Comparison of ENCODE assay signal across 8 mouse cellular contexts in genomic region chr8:124520249-124521080, GRCm38 (mm10). TPM values are rescaled to one million over a fixed set of nuclear protein-coding genes. Genes with fewer than 3 reads are reported as not detected.
DNase-seq lines count a peak whose midpoint lies in the region; ATAC-seq and TF ChIP-seq lines count a peak whose summit lies in the region.

Gene Cog2 (plus strand): TSS chr8:124520767.

- peak within 1 kb of the TSS; percentile 76 for H3K4me3 ChIP-seq in embryonic facial prominence, embryonic 14.5 days (ENCODE audit: low read depth, low read length)
- H3K4me3 ChIP-seq in heart, adult 2 months = peak within 1 kb of the TSS; percentile 81
- peak within 1 kb of the TSS; percentile 93 for H3K4me3 ChIP-seq in limb, embryonic 13.5 days
- H3K4me3 ChIP-seq in midbrain, embryonic 16.5 days (ENCODE audit: low read depth, low read length) = peak within 1 kb of the TSS; percentile 79

- intact Hi-C loops in heart, adult 2 months (cut with DNase I) = no loop called here

- H3K27me3 ChIP-seq in embryonic facial prominence, embryonic 14.5 days (replicated peaks; ENCODE audit: control insufficient read depth, insufficient read depth, low read length) = no peaks in the 10 kb centered on the region
- H3K27me3 ChIP-seq in heart, adult 2 months (ENCODE audit: control insufficient read depth, insufficient read depth, low read length) = 0 out of 2 replicates have a peak, but pooled peaks cover 1% of the 10 kb centered on the region
- no peaks in the 10 kb centered on the region for H3K27me3 ChIP-seq in limb, embryonic 13.5 days
- peaks cover 6% of the 10 kb centered on the region for H3K27me3 ChIP-seq in midbrain, embryonic 16.5 days (ENCODE audit: control insufficient read depth, insufficient read depth, low read depth, low read length)

- H3K79me2 ChIP-seq in heart, adult 2 months (replicated peaks; ENCODE audit: control insufficient read depth, insufficient read depth, low read length) = peaks cover 7% of the 10 kb centered on the region

- peak; percentile 44; the same call in 1 of the 2 replicates for TF ChIP-seq EP300 in heart, adult 2 months (IDR thresholded peaks at IDR 0.05; ENCODE audit: insufficient read depth, low read depth, low read length)

- peaks cover 11% of the 10 kb centered on the region; the same call in 1 of the 2 replicates for H3K36me3 ChIP-seq in embryonic facial prominence, embryonic 14.5 days (ENCODE audit: control insufficient read depth, insufficient read depth, low read length)
- no peaks in the 10 kb centered on the region for H3K36me3 ChIP-seq in heart, adult 2 months (ENCODE audit: control insufficient read depth, insufficient read depth, low read length)
- H3K36me3 ChIP-seq in limb, embryonic 13.5 days = peaks cover 16% of the 10 kb centered on the region
- no peaks in the 10 kb centered on the region for H3K36me3 ChIP-seq in midbrain, embryonic 16.5 days (ENCODE audit: control insufficient read depth, insufficient read depth, low read length)

- peak within 1 kb of the TSS; percentile 86 for H3K9ac ChIP-seq in embryonic facial prominence, embryonic 14.5 days (ENCODE audit: low read depth, low read length)
- H3K9ac ChIP-seq in heart, adult 2 months (ENCODE audit: low read depth, low read length) = peak within 1 kb of the TSS; percentile 98
- peak within 1 kb of the TSS; percentile 88 for H3K9ac ChIP-seq in limb, embryonic 13.5 days
- peak within 1 kb of the TSS; percentile 70 for H3K9ac ChIP-seq in midbrain, embryonic 16.5 days (ENCODE audit: low read depth, low read length)

- peaks cover 12% of the 10 kb centered on the region for H3K4me1 ChIP-seq in embryonic facial prominence, embryonic 14.5 days (ENCODE audit: control insufficient read depth, insufficient read depth, low read length)
- H3K4me1 ChIP-seq in heart, adult 2 months (ENCODE audit: control insufficient read depth, insufficient read depth, low read length) = peaks cover 6% of the 10 kb centered on the region
- peaks cover 11% of the 10 kb centered on the region for H3K4me1 ChIP-seq in limb, embryonic 13.5 days
- peaks cover 13% of the 10 kb centered on the region for H3K4me1 ChIP-seq in midbrain, embryonic 16.5 days (ENCODE audit: control insufficient read depth, insufficient read depth, low read length)

- peak within 1 kb of the TSS; percentile 75 for H3K4me2 ChIP-seq in embryonic facial prominence, embryonic 14.5 days (ENCODE audit: low read depth, low read length)
- H3K4me2 ChIP-seq in limb, embryonic 13.5 days (replicated peaks) = peak within 1 kb of the TSS; percentile 80
- peak within 1 kb of the TSS; percentile 89 for H3K4me2 ChIP-seq in midbrain, embryonic 16.5 days (ENCODE audit: low read length)

- 14% methylated on average over 35 of the region's 50 CpGs for WGBS in embryonic facial prominence, embryonic 14.5 days
- 10% methylated on average over 50 of the region's 50 CpGs for WGBS in heart, adult 2 months
- 10% methylated on average over 50 of the region's 50 CpGs for WGBS in limb, embryonic 13.5 days
- 10% methylated on average over 50 of the region's 50 CpGs for WGBS in midbrain, embryonic 16.5 days

- no peaks in the 10 kb centered on the region for H3K9me3 ChIP-seq in embryonic facial prominence, embryonic 14.5 days (ENCODE audit: control insufficient read depth, low read length)
- no peaks in the 10 kb centered on the region for H3K9me3 ChIP-seq in limb, embryonic 13.5 days
- no peaks in the 10 kb centered on the region for H3K9me3 ChIP-seq in midbrain, embryonic 16.5 days (replicated peaks; ENCODE audit: control insufficient read depth, low read length, poor library complexity, severe bottlenecking)

- DNase-seq in 3T3-L1 (ENCODE audit: low read depth, low spot score) = peak; percentile 94
- peak; percentile 75 to 79 for DNase-seq in adrenal gland, postnatal 4 days (ENCODE audit: low spot score in 2 of 2)
- peak; percentile 97 for DNase-seq in embryonic facial prominence, embryonic 14.5 days (ENCODE audit: low spot score)
- DNase-seq in heart, adult 2 months = peak; percentile 92
- peak; percentile 86 to 91 for DNase-seq in kidney, adult 8-10 months
- peak; percentile 78 to 92 for DNase-seq in spleen, postnatal 10 days (ENCODE audit: low spot score in 2 of 2)

- peak; percentile 75 for TF ChIP-seq POLR2A in heart, adult 2 months (IDR thresholded peaks at IDR 0.05; ENCODE audit: insufficient read depth, low read depth, low read length)

- peak; percentile 99 for ATAC-seq in embryonic facial prominence, embryonic 14.5 days (ENCODE audit: low read depth)
- ATAC-seq in limb, embryonic 13.5 days (ENCODE audit: low FRiP score, low read depth) = peak; percentile 99
- ATAC-seq in midbrain, embryonic 16.5 days = peak; percentile 99

- no peak within 1 kb of the TSS for H3K27ac ChIP-seq in embryonic facial prominence, embryonic 14.5 days (replicated peaks; ENCODE audit: low read depth, low read length)
- peak within 1 kb of the TSS; percentile 73 for H3K27ac ChIP-seq in heart, adult 2 months
- no peak within 1 kb of the TSS for H3K27ac ChIP-seq in limb, embryonic 13.5 days
- no peak within 1 kb of the TSS for H3K27ac ChIP-seq in midbrain, embryonic 16.5 days (ENCODE audit: low read length)

- TF ChIP-seq CTCF in heart, adult 2 months (IDR thresholded peaks at IDR 0.05) = no peak; the same call in 1 of the 2 replicates

RNA-seq across cellular contexts. Expression of gene Cog2, which starts in this region (rescaled TPM):
- total RNA-seq in adrenal gland, postnatal 4 days (2021) = 10 to 100 TPM; 51.6 to 53.8 TPM
- polyA plus RNA-seq in embryonic facial prominence, embryonic 14.5 days (2014; fragmentation: Nextera tagmentation; extraction: Ambion mirVana) = 36.6 and 39.0 TPM in 2 replicates
- total RNA-seq in heart, adult 2 months (2021) = 10 to 100 TPM; 25.9 to 28.4 TPM
- polyA plus RNA-seq in heart, adult 2 months (2012; rRNA removed) = 11.5 and 15.9 TPM in 2 replicates
- polyA plus RNA-seq in limb, embryonic 13.5 days (2015; fragmentation: Nextera tagmentation; extraction: Ambion mirVana) = 42.9 and 44.2 TPM in 2 replicates
- 33.0 and 34.5 TPM in 2 replicates for polyA plus RNA-seq in midbrain, embryonic 16.5 days (2015; fragmentation: Nextera tagmentation; extraction: Ambion mirVana)
